Mouse (Mus musculus) CH12.LX (cell line): Measurements from ENCODE around the gene Rpl6. TPM values are rescaled to one million over a fixed set of nuclear protein-coding genes. Genes with fewer than 3 reads are reported as not detected.

Experiments used
- DNase-seq: peaks from one replicate; pipeline ENCODE4 v3.0.0-alpha.2; 2013; ENCODE audit errors: extremely low read depth
- H3K27ac ChIP-seq: 2 replicates; pipeline ENCODE4 v1.5.1; 2012; ENCODE audit warnings: low read depth, mild to moderate bottlenecking, control low read depth, moderate library complexity; ENCODE audit not compliant: insufficient read depth
- H3K27me3 ChIP-seq: replicated peaks from 2 replicates; pipeline ENCODE3; 2012; ENCODE audit warnings: inconsistent platforms
- H3K36me3 ChIP-seq, 2 experiments: replicated peaks in 1 of 2; 2 replicates each; pipeline versions ENCODE3 to v1.6.1; 2012; ENCODE audit warnings: inconsistent platforms in 1 of 2, low read length in 1 of 2, mild to moderate bottlenecking in 1 of 2, mixed read lengths in 1 of 2, moderate library complexity in 1 of 2; ENCODE audit not compliant: control insufficient read depth in 1 of 2, insufficient read depth in 1 of 2
- H3K4me1 ChIP-seq, 2 experiments: 2 replicates each; pipeline ENCODE4 v1.6.1; 2012; ENCODE audit warnings: inconsistent platforms in 1 of 2, moderate library complexity in 1 of 2; ENCODE audit not compliant: insufficient read depth in 2 of 2, control insufficient read depth in 1 of 2
- H3K4me2 ChIP-seq: 2 replicates; pipeline ENCODE4 v1.6.1; 2012; ENCODE audit warnings: low read depth, mild to moderate bottlenecking, control low read depth; ENCODE audit not compliant: poor library complexity, insufficient read depth, severe bottlenecking
- H3K4me3 ChIP-seq, 3 experiments: fragments of 150-350 bp in 1 of 3; sonication (generic) in 1 of 3; replicated peaks in 1 of 3; 2 replicates each; pipeline versions ENCODE3 to v1.5.1; 2011 to 2012; ENCODE audit warnings: low read depth in 2 of 3, low read length in 2 of 3, mild to moderate bottlenecking in 2 of 3, moderate library complexity in 2 of 3, control low read depth in 1 of 3, improper control_type of control experiment in 1 of 3, inconsistent platforms in 1 of 3, mixed read lengths in 1 of 3; ENCODE audit not compliant: poor library complexity in 1 of 3
- H3K79me2 ChIP-seq: replicated peaks from 2 replicates; pipeline ENCODE4 v1.6.1; 2012; ENCODE audit warnings: mild to moderate bottlenecking, moderate library complexity; ENCODE audit not compliant: control insufficient read depth, poor library complexity, insufficient read depth, severe bottlenecking; ENCODE audit errors: extremely low read depth
- H3K9ac ChIP-seq: 2 replicates; pipeline ENCODE4 v1.6.1; 2012; ENCODE audit warnings: low read depth, mild to moderate bottlenecking, control low read depth, moderate library complexity; ENCODE audit not compliant: insufficient read depth
- H3K9me3 ChIP-seq: replicated peaks from 2 replicates; pipeline ENCODE3; 2012; ENCODE audit warnings: low read length, inconsistent platforms, mixed read lengths
- CTCF ChIP-seq, 2 experiments: IDR thresholded peaks in 1 of 2; conservative IDR thresholded peaks in 1 of 2; 2 replicates each; pipeline ENCODE4 v1.5.1; 2011 to 2012; ENCODE audit warnings: low read depth in 2 of 2, low read length in 2 of 2, improper control_type of control experiment in 1 of 2, inconsistent platforms in 1 of 2, mild to moderate bottlenecking in 1 of 2, moderate library complexity in 1 of 2
- ETS1 ChIP-seq: conservative IDR thresholded peaks from 2 replicates; pipeline ENCODE4 v1.6.1; 2012; ENCODE audit warnings: low read depth, mild to moderate bottlenecking, inconsistent platforms, low read length, improper control_type of control experiment, moderate library complexity
- HCFC1 ChIP-seq: IDR thresholded peaks from 2 replicates; pipeline ENCODE4 v1.6.1; 2012; ENCODE audit warnings: low read depth, mild to moderate bottlenecking, inconsistent platforms, low read length, improper control_type of control experiment
- IRF4 ChIP-seq: IDR thresholded peaks from 2 replicates; pipeline ENCODE4 v1.6.1; 2014; ENCODE audit warnings: low read depth, mild to moderate bottlenecking, inconsistent platforms, low read length, improper control_type of control experiment
- JUND ChIP-seq: conservative IDR thresholded peaks from 2 replicates; pipeline ENCODE4 v1.6.1; 2011; ENCODE audit warnings: low read depth, low read length, improper control_type of control experiment
- MAFK ChIP-seq: IDR thresholded peaks from 2 replicates; pipeline ENCODE4 v1.6.1; 2011; ENCODE audit warnings: low read length, improper control_type of control experiment; ENCODE audit not compliant: insufficient replicate concordance
- MAX ChIP-seq: IDR thresholded peaks from 2 replicates; pipeline ENCODE4 v1.6.1; 2011; ENCODE audit warnings: low read length, improper control_type of control experiment
- MAZ ChIP-seq: IDR thresholded peaks from 2 replicates; pipeline ENCODE4 v1.6.1; 2012; ENCODE audit warnings: low read depth, mild to moderate bottlenecking, inconsistent platforms, low read length, improper control_type of control experiment, moderate library complexity
- MXI1 ChIP-seq: IDR thresholded peaks from 2 replicates; pipeline ENCODE4 v1.6.1; 2011; ENCODE audit warnings: mild to moderate bottlenecking, low read depth, low read length, improper control_type of control experiment
- NELFE ChIP-seq: IDR thresholded peaks from 2 replicates; pipeline ENCODE4 v1.6.1; 2011; ENCODE audit warnings: low read depth, low read length, improper control_type of control experiment
- POLR2AphosphoS2 ChIP-seq: IDR thresholded peaks from 2 replicates; pipeline ENCODE4 v1.6.1; 2011; ENCODE audit warnings: low read depth, low read length, improper control_type of control experiment
- RAD21 ChIP-seq: IDR thresholded peaks from 2 replicates; pipeline ENCODE4 v1.6.1; 2011; ENCODE audit warnings: low read depth, mild to moderate bottlenecking, low read length, improper control_type of control experiment, moderate library complexity
- RCOR1 ChIP-seq: conservative IDR thresholded peaks from 2 replicates; pipeline ENCODE4 v1.6.1; 2012; ENCODE audit warnings: low read depth, mild to moderate bottlenecking, inconsistent platforms, low read length, improper control_type of control experiment
- SMC3 ChIP-seq: IDR thresholded peaks from 2 replicates; pipeline ENCODE4 v1.6.1; 2011; ENCODE audit warnings: low read depth, low read length, improper control_type of control experiment
- USF1 ChIP-seq: IDR thresholded peaks from 2 replicates; pipeline ENCODE4 v1.6.1; 2014; ENCODE audit warnings: low read depth, mild to moderate bottlenecking, inconsistent platforms, low read length, improper control_type of control experiment
- ZKSCAN1 ChIP-seq: IDR thresholded peaks from 2 replicates; pipeline ENCODE4 v1.6.1; 2012; ENCODE audit warnings: low read depth, inconsistent platforms, low read length, improper control_type of control experiment, borderline replicate concordance
- ZNF384 ChIP-seq: IDR thresholded peaks from 2 replicates; pipeline ENCODE4 v1.6.1; 2012; ENCODE audit warnings: low read depth, low read length, improper control_type of control experiment, inconsistent platforms
- dilution Hi-C: fragments of 300-500 bp; cut with MboI; formaldehyde crosslinking; loops from 2 replicates; pipeline ENCODE4 v1.14.3; 2020; ENCODE audit warnings: low sequenced_read_pairs; ENCODE audit not compliant: extremely low pct_unique_long_range_greater_than_20kb, extremely low pct_ligation_motif_present
- in situ Hi-C: fragments of 300-500 bp; cut with MboI; formaldehyde crosslinking; loops from 3 replicates; pipeline ENCODE4 v1.14.3; 2019; ENCODE audit warnings: low sequenced_read_pairs, low pct_ligation_motif_present, low pct_unique_long_range_greater_than_20kb, mixed read lengths
- polyA plus RNA-seq: library from polyadenylated mRNA; unstranded; fragments of >175 nt; gene quantifications from 2 replicates; pipeline ENCODE4 v1.2.1, GENCODE M21; 2012; ENCODE audit warnings: low read depth; ENCODE audit not compliant: insufficient read length
- total RNA-seq, 2 experiments: library from RNA; depleted of rRNA; stranded (reverse); fragments of 300-350 nt in 1 of 2; fragments of >200 nt in 1 of 2; gene quantifications; 2 replicates each; pipeline ENCODE4 v1.2.3; 2012 to 2014

Gene Rpl6
- total and polyA plus RNA-seq, 3 experiments, result 2,433 to 2,694 (median 2,607) TPM

DNA sequence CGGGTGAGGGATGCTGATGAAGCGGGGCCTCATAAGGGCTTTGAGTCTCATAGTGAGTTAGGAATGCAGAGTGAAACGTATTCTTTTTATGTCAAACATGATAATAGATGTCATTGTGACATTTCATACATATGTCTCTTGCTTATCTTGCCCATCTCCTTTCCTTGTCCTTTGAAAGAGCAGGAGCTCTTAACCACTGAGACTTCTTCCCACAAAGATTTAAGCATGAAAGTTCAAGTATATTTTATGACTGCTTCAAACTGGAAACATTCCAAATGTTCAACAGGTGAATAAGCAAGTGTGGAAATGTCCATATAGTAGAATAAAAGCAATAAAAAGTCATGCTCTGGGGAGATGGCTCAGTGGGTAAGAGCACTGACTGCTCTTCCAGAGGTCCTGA is 22.1 kb downstream of the Rpl6 start:
- no peak for DNase-seq
- no peak overlapping the region for H3K27ac ChIP-seq
- in situ Hi-C loops (loop anchor here (5.0 kb wide), 1 partner anchor 41 kb away; no protein-coding TSS in a partner anchor), dilution Hi-C loops (no loop called here)
- H3K4me1 ChIP-seq, result peaks cover 17 to 56% of the 10 kb centered on the region in 2 experiments
- no peak for TF ChIP-seq JUND
- no peak for TF ChIP-seq ZKSCAN1
- TF ChIP-seq ZNF384, result no peak
- TF ChIP-seq IRF4, result no peak
- TF ChIP-seq HCFC1, result no peak
- no peaks in the 10 kb centered on the region for H3K27me3 ChIP-seq
- no peak overlapping the region for H3K9ac ChIP-seq
- H3K79me2 ChIP-seq, result peaks cover 13% of the 10 kb centered on the region
- H3K4me3 ChIP-seq, result no peak overlapping the region
- H3K36me3 ChIP-seq, result peaks cover 0 to 11% of the 10 kb centered on the region in 2 experiments
- no peak overlapping the region for H3K4me2 ChIP-seq
- H3K9me3 ChIP-seq, result no peaks in the 10 kb centered on the region

DNA sequence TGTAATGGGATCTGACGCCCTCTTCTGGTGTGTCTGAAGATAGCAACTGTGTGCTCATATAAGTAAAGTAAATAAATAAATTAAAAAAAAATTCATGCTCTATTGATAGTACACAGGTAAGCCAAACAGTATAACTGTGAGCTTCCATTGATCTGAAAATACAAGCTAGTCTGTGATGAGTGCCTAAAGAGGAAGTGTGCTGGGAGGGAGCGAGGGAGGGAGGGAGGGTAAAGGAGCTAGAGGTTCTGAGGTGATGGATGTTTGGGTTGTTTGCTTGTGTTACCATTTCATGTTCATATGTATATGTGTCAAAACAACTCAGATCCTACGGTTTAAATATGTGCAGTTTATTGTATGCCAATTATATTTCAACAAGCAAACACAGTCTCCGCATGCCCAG is 22.6 kb downstream of the Rpl6 start:
- no peaks in the 10 kb centered on the region for H3K9me3 ChIP-seq
- no peak for TF ChIP-seq ZKSCAN1
- TF ChIP-seq MXI1, result no peak
- TF ChIP-seq MAX, result no peak
- TF ChIP-seq RAD21, result no peak
- no peak for TF ChIP-seq SMC3
- TF ChIP-seq CTCF (conservative IDR thresholded peaks at IDR 0.05 in 1 of 2, IDR thresholded peaks at IDR 0.05 in 1 of 2; ENCODE audit: low read depth in 2 of 2, low read length in 2 of 2), result no peak
- TF ChIP-seq MAZ, result no peak
- TF ChIP-seq MAFK, result no peak
- no peak for TF ChIP-seq POLR2AphosphoS2
- TF ChIP-seq ETS1, result no peak
- no peak for TF ChIP-seq NELFE
- TF ChIP-seq RCOR1, result no peak
- no peak for TF ChIP-seq USF1
- no peak overlapping the region for H3K27ac ChIP-seq
- no peak for DNase-seq
- H3K27me3 ChIP-seq, result no peaks in the 10 kb centered on the region
- dilution Hi-C loops (no loop called here), in situ Hi-C loops (loop anchor here (5.0 kb wide), 1 partner anchor 40 kb away; no protein-coding TSS in a partner anchor)
- peak overlapping the region; percentile 30; the same call in 1 of the 2 replicates for H3K4me2 ChIP-seq
- H3K4me3 ChIP-seq, result no peak overlapping the region
- H3K36me3 ChIP-seq, result peaks cover 0 to 11% of the 10 kb centered on the region in 2 experiments
- no peak overlapping the region for H3K9ac ChIP-seq
- peaks cover 10% of the 10 kb centered on the region for H3K79me2 ChIP-seq
- H3K4me1 ChIP-seq, result peaks cover 17 to 52% of the 10 kb centered on the region in 2 experiments
